Mouse (Mus musculus) heart, postnatal 25 days (tissue): Measurements from ENCODE around the gene Etl4. TPM values are rescaled to one million over a fixed set of nuclear protein-coding genes. Genes with fewer than 3 reads are reported as not detected.

Experiments used
- DNase-seq: peaks from one replicate; pipeline ENCODE4 v3.0.0; 2022; ENCODE audit warnings: low spot score
- intact Hi-C: fragments of 180-260 bp; cut with DNase I; formaldehyde crosslinking; loops from one replicate; pipeline ENCODE4 v1.15.1; 2025
- total RNA-seq, 2 experiments: library from RNA; stranded (reverse); gene quantifications; 2 replicates each; pipeline ENCODE4 v1.2.3; 2021

The Etl4 gene
- total RNA-seq, 2 experiments from 2014 or later = 36.9 to 40.8 TPM

DNA sequence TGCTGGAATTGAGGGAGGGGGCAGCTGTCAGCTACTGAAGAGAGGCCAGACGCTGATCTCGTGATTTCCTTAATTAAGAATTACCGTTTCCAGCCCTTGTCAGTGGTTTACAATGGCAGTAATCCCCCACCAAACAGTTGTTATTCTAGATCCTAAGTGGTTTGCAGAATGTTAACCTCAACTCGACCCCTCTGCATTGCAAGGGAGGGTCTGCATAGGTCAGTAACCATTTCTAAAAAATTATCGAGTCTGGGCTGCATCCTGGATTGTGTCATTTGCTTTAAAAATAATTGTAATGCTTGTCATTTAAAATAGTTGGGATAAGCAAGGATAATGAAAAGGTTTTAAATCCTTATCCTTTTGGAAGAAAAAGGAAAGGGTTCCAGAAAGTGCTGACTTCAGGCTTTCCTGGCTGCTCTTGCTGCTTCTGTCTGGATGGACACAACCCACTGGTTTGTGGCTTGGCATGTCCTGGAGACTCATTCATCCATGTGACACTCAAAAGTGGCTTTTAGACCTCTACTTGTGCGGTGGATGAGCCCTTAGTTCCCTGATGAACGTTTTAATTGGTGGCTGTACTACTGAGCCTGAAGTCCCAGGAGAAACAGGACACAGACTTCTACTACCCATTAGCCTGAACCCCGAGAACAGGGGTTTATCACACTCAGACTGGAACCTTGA lies 507.5 kb downstream of the Etl4 start:
- intact Hi-C loops = no loop called here

GRCm38 (mm10) chr2:20417998-20418397 lies 508.4 kb downstream of the Etl4 start:
- intact Hi-C loops = no loop called here
- no peak for DNase-seq

More for the DNA sequence above, 507.5 kb downstream of the Etl4 start:
- no peak for DNase-seq

- intact Hi-C loops = no loop called here
- no peak for DNase-seq
These were observed 510.4 kb downstream of the Etl4 start for GRCm38 (mm10) chr2:20419975-20420374.

DNA sequence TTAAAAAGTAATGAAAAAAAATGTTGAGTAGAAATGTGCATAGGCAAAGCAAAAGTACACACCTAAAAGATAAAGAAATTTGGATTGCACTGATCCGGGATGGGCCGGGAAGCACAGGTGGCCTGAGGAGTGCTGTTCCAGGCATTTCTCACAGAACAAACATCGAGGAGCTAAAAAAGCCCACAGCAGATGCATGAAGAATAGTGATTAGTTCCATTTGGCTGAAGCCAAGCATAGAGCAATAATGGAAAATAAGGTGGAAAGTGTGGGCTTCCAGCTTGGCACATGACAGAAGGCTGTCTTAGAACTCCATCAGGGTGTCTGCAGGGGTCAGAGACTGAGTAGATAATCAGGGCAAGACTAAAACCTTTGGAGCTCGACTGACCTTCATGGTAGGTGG lies 512.7 kb downstream of the Etl4 start:
- intact Hi-C loops = no loop called here
- DNase-seq = no peak

- no peak for DNase-seq
These were observed 524.1 kb downstream of the Etl4 start for GRCm38 (mm10) chr2:20433656-20434055.

GRCm38 (mm10) chr2:20435530-20435929 lies 526.0 kb downstream of the Etl4 start:
- no peak for DNase-seq
- intact Hi-C loops = no loop called here

More at GRCm38 (mm10) chr2:20433656-20434055, 524.1 kb downstream of the Etl4 start:
- intact Hi-C loops = no loop called here

- no peak for DNase-seq
- intact Hi-C loops = no loop called here
These were observed 533.2 kb downstream of the Etl4 start for GRCm38 (mm10) chr2:20442731-20443130.

GRCm38 (mm10) chr2:20443671-20444440 lies 534.3 kb downstream of the Etl4 start:
- no peak for DNase-seq
- intact Hi-C loops = no loop called here

GRCm38 (mm10) chr2:20445156-20446155 lies 535.9 kb downstream of the Etl4 start:
- no peak for DNase-seq

GRCm38 (mm10) chr2:20446180-20446579 lies 536.6 kb downstream of the Etl4 start:
- intact Hi-C loops = loop anchor here (5.0 kb wide), 1 partner anchor 46 kb away; no protein-coding TSS in a partner anchor
- DNase-seq = no peak

More at GRCm38 (mm10) chr2:20445156-20446155, 535.9 kb downstream of the Etl4 start:
- intact Hi-C loops = loop anchor here (5.0 kb wide), 1 partner anchor 47 kb away; no protein-coding TSS in a partner anchor

DNA sequence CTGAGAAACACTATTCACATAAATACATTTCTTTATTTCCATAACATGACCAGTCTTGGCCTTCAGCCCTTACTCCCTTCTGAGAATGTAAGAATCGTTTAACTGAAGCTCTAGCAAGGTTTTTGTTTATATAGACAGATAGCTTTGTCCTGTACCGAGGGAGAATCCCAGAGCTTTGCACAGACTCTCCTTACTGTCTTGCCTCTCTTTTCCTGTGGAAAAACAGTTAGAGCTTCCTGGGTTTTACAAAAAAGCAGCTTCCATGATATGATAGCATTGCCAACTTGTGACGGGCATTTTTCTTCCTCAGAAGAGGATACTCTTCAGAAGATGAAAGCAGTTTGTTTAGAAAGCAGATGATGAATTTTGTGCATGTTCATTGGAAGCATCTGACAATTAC lies 541.4 kb downstream of the Etl4 start:
- no peak for DNase-seq
- intact Hi-C loops = no loop called here

DNA sequence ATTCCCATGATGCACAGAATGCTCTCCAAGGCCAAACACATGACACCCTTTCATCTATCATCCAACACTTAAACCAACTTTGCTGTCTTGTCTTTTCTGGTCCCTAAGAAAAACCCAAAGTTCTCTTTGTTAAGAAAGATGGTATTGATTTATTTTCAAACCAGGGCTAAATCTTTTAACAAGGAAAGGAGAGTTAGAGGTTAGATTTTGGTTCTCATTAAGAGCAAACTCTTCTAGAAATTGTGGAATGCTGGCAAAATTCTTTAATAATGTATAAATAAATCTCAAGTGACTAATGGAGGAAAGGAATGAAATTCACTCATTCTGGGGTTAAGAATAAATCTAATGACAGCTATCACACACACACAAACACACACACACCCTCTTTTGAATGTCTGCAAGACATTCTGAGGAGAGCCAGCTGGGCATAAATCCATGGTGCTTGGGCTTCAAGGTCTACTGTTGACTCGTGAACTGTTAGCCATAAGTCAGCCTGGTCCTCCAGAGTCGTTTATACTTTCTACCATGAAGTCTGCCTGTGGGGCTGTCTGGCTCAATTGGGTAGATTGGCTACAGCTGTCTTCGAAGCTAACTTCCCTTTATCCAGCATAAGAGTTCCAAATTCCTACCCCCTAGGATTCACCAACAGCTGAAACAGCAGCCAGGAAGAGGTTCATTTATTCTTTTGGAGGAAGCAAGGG lies 544.1 kb downstream of the Etl4 start:
- DNase-seq = no peak
- intact Hi-C loops = no loop called here

- no peak for DNase-seq
- intact Hi-C loops = no loop called here
These were observed 569.6 kb downstream of the Etl4 start for GRCm38 (mm10) chr2:20479199-20479598.

- DNase-seq = no peak
- intact Hi-C loops = loop anchor here (10.0 kb wide), 1 partner anchor 141 kb away; no protein-coding TSS in a partner anchor
These were observed 576.7 kb downstream of the Etl4 start for GRCm38 (mm10) chr2:20486137-20486788.

DNA sequence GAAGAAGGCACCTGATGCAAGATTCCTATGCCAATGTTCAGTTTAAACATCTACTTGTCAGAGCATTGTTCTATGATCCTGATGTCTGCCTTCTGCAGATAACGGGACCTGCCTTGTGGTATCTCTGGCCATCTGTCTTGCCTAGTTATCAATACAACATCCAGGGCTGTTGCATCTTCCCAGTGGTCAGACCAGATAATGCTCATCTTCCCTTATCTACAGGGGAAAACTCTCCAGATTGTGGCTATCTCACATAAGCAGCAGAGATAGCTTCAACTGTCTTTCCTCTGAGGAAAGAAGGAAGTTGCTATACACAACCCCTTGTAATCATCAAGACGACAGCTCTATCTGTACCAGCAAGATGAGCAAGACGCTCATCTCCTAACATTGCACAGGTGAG lies 579.5 kb downstream of the Etl4 start:
- no peak for DNase-seq
- intact Hi-C loops = loop anchor here (10.0 kb wide), 1 partner anchor 144 kb away; no protein-coding TSS in a partner anchor

- DNase-seq = no peak
- intact Hi-C loops = loop anchor here (5.0 to 10.0 kb wide), 3 partner anchors 45 to 365 kb away; no protein-coding TSS in a partner anchor
These were observed 582.5 kb downstream of the Etl4 start for GRCm38 (mm10) chr2:20492125-20492524.

DNA sequence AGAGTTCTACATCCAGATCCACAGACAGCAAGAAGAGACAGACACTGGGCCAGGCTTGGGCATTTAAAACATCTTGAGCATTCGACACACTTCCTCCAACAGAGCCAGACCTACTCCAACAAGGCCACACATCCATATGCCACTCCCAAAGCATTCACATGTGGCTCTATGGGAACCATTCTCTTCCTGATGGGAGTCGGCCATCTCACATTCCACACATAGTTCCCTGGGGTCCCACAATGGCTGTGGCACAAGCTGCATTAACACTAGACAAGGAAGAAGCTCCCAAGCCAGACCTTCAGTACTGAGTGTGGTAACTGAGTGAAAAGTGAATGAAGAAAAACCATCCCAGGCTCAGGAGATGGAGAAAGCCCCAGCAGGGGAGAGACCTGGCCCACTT lies 584.2 kb downstream of the Etl4 start:
- intact Hi-C loops = loop anchor here (5.0 to 10.0 kb wide), 3 partner anchors 47 to 367 kb away; no protein-coding TSS in a partner anchor
- no peak for DNase-seq

DNA sequence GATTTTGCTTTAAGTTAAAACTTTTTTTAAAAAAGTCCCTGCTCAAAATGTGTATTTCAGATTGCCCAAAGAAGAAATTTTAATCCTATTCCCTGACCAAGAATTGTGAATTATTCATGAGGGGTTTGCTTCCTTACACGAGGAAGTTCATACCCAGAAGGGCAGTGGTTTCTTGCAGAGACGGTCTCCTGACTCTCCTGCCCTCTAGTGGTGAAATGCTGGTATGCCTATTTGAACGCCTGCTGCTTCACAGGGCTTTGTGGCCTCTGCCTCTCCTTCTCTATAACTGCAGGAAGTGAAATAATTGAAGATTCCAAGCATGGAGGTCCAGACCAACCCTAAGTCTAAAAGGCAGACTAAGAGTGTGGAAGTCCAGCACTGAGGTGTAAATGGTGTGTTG lies 585.1 kb downstream of the Etl4 start:
- peak; percentile 4 for DNase-seq
- intact Hi-C loops = loop anchor here (1.0 to 10.0 kb wide), 4 partner anchors 47 to 367 kb away; no protein-coding TSS in a partner anchor
